Mouse (Mus musculus): ENCODE results near the gene Hist1h4h. TPM values are rescaled to one million over a fixed set of nuclear protein-coding genes. Genes with fewer than 3 reads are reported as not detected.
A peak's percentile ranks its signal among the peaks of the same experiment; 100 is the strongest.
"Not testable (repeated sequence)": the region's sequence is repeated elsewhere in the genome, so short reads cannot be mapped to it uniquely, and the experiment has no call there.

The Hist1h4h gene
- total and polyA plus RNA-seq, 2 experiments from 2014 or later = 4.1 to 1,275 TPM

- no peak for TF ChIP-seq CTCF (IDR thresholded peaks at IDR 0.05; ENCODE audit: low read depth)
- peak overlapping the region; percentile 82 for H3K27ac ChIP-seq (ENCODE audit: low read depth, low read length)
- H3K27me3 ChIP-seq (ENCODE audit: insufficient read depth, low read length) = no peaks in the 10 kb centered on the region
- WGBS = under 1% methylated on average over 18 of the region's 18 CpGs
- DNase-seq (peak; percentile 92), ATAC-seq (peak; percentile 75)
- H3K4me1 ChIP-seq (ENCODE audit: insufficient read depth) = 0 out of 2 replicates have a peak, but pooled peaks cover 1% of the 10 kb centered on the region
- H3K9me3 ChIP-seq (ENCODE audit: low read length) = no peaks in the 10 kb centered on the region
- peak overlapping the region; percentile 99 for H3K4me2 ChIP-seq (ENCODE audit: low read depth)
- peak overlapping the region; percentile 56 for H3K9ac ChIP-seq
- no peaks in the 10 kb centered on the region for H3K36me3 ChIP-seq (ENCODE audit: insufficient read depth)
- peak overlapping the region; percentile 51 for H3K4me3 ChIP-seq (ENCODE audit: low read depth, low read length)
Observed at GRCm38 (mm10) chr13:23555839-23556416, 25.1 kb downstream of the Hist1h4h start.

- Histone ChIP-seq H3K4me1 (ENCODE audit: insufficient read depth) (no peaks in the 10 kb centered on the region), H3K27me3 (ENCODE audit: insufficient read depth, low read length) (no peaks in the 10 kb centered on the region), H3K27ac (ENCODE audit: low read depth, low read length) (no peak overlapping the region), H3K4me3 (ENCODE audit: low read depth, low read length) (no peak overlapping the region), H3K36me3 (ENCODE audit: insufficient read depth) (no peaks in the 10 kb centered on the region), H3K9ac (no peak overlapping the region), H3K4me2 (ENCODE audit: low read depth) (no peak overlapping the region), H3K9me3 (ENCODE audit: low read length) (no peaks in the 10 kb centered on the region)
- ATAC-seq (no peak), DNase-seq (no peak)
- no peak for TF ChIP-seq CTCF (IDR thresholded peaks at IDR 0.05; ENCODE audit: low read depth)
- WGBS = 74% methylated on average over 3 of the region's 3 CpGs
Observed at GRCm38 (mm10) chr13:23556906-23557305, 26.1 kb downstream of the Hist1h4h start.

- not testable (repeated sequence) for H3K4me3 ChIP-seq (ENCODE audit: low read depth, low read length); H3K4me2 ChIP-seq (ENCODE audit: low read depth); DNase-seq; H3K9me3 ChIP-seq (ENCODE audit: low read length); H3K36me3 ChIP-seq (ENCODE audit: insufficient read depth); H3K9ac ChIP-seq; H3K27ac ChIP-seq (ENCODE audit: low read depth, low read length); ATAC-seq; H3K27me3 ChIP-seq (ENCODE audit: insufficient read depth, low read length); H3K4me1 ChIP-seq (ENCODE audit: insufficient read depth)
- 21% methylated on average over 2 of the region's 2 CpGs for WGBS
Observed at GRCm38 (mm10) chr13:23560699-23561098, 29.8 kb downstream of the Hist1h4h start.

GRCm38 (mm10) chr13:23561531-23561882 lies 30.7 kb downstream of the Hist1h4h start:
- DNase-seq; H3K9me3 ChIP-seq (ENCODE audit: low read length); H3K27me3 ChIP-seq (ENCODE audit: insufficient read depth, low read length); H3K4me1 ChIP-seq (ENCODE audit: insufficient read depth); H3K36me3 ChIP-seq (ENCODE audit: insufficient read depth); H3K27ac ChIP-seq (ENCODE audit: low read depth, low read length); ATAC-seq: not testable (repeated sequence)
- H3K4me3 ChIP-seq (ENCODE audit: low read depth, low read length) = peak overlapping the region; percentile 37; the same call in 1 of the 2 replicates
- WGBS = 0% methylated on average over 2 of the region's 5 CpGs
- H3K9ac ChIP-seq = peak overlapping the region; percentile 74
- peak overlapping the region; percentile 46 for H3K4me2 ChIP-seq (ENCODE audit: low read depth)

- H3K9me3 ChIP-seq (ENCODE audit: low read length); H3K27me3 ChIP-seq (ENCODE audit: insufficient read depth, low read length); H3K36me3 ChIP-seq (ENCODE audit: insufficient read depth); H3K4me1 ChIP-seq (ENCODE audit: insufficient read depth): not testable (repeated sequence)
- DNase-seq (peak; percentile 99), ATAC-seq (peak; percentile 95)
- H3K4me2 ChIP-seq (ENCODE audit: low read depth) = peak within 1 kb of the TSS; percentile 66
- WGBS = 2% methylated on average over 47 of the region's 67 CpGs
- peak within 1 kb of the TSS; percentile 94 for H3K27ac ChIP-seq (ENCODE audit: low read depth, low read length)
- peak within 1 kb of the TSS; percentile 37 for H3K4me3 ChIP-seq (ENCODE audit: low read depth, low read length)
- peak within 1 kb of the TSS; percentile 74 for H3K9ac ChIP-seq
Observed at GRCm38 (mm10) chr13:23561883-23562659, 31.2 kb downstream of the Hist1h4h start, which contains the start of gene Hist1h3e. Gene Hist1h3e (minus strand): TSS chr13:23562369.

GRCm38 (mm10) chr13:23562699-23563462 lies 32.0 kb downstream of the Hist1h4h start:
- TF ChIP-seq CTCF (IDR thresholded peaks at IDR 0.05; ENCODE audit: low read depth) = peak; percentile 67
- no peaks in the 10 kb centered on the region for H3K4me1 ChIP-seq (ENCODE audit: insufficient read depth)
- peak overlapping the region; percentile 74 for H3K9ac ChIP-seq
- H3K4me3 ChIP-seq (ENCODE audit: low read depth, low read length) = peak overlapping the region; percentile 37
- no peaks in the 10 kb centered on the region for H3K36me3 ChIP-seq (ENCODE audit: insufficient read depth)
- H3K27ac ChIP-seq (ENCODE audit: low read depth, low read length) = peak overlapping the region; percentile 94
- ATAC-seq (peak; percentile 38), DNase-seq (peak; percentile 89)
- peak overlapping the region; percentile 66 for H3K4me2 ChIP-seq (ENCODE audit: low read depth)
- H3K9me3 ChIP-seq (ENCODE audit: low read length) = no peaks in the 10 kb centered on the region
- WGBS = 2% methylated on average over 18 of the region's 18 CpGs
- H3K27me3 ChIP-seq (ENCODE audit: insufficient read depth, low read length) = no peaks in the 10 kb centered on the region

- no peaks in the 10 kb centered on the region for H3K9me3 ChIP-seq (ENCODE audit: low read length)
- DNase-seq (no peak), ATAC-seq (no peak)
- no peaks in the 10 kb centered on the region for H3K36me3 ChIP-seq (ENCODE audit: insufficient read depth)
- no peaks in the 10 kb centered on the region for H3K27me3 ChIP-seq (ENCODE audit: insufficient read depth, low read length)
- H3K9ac ChIP-seq = no peak overlapping the region
- no peak overlapping the region for H3K27ac ChIP-seq (ENCODE audit: low read depth, low read length)
- 88% methylated on average over 2 of the region's 2 CpGs for WGBS
- no peak overlapping the region for H3K4me3 ChIP-seq (ENCODE audit: low read depth, low read length)
- H3K4me2 ChIP-seq (ENCODE audit: low read depth) = no peak overlapping the region
- no peak for TF ChIP-seq CTCF (IDR thresholded peaks at IDR 0.05; ENCODE audit: low read depth)
- no peaks in the 10 kb centered on the region for H3K4me1 ChIP-seq (ENCODE audit: insufficient read depth)
Observed at GRCm38 (mm10) chr13:23564482-23564881, 33.6 kb downstream of the Hist1h4h start.

GRCm38 (mm10) chr13:23570261-23571021 lies 39.6 kb downstream of the Hist1h4h start:
- H3K9me3 ChIP-seq (ENCODE audit: low read length); H3K27me3 ChIP-seq (ENCODE audit: insufficient read depth, low read length); H3K36me3 ChIP-seq (ENCODE audit: insufficient read depth): not testable (repeated sequence)
- peak; percentile 56 for DNase-seq
- peak overlapping the region; percentile 36 for H3K4me3 ChIP-seq (ENCODE audit: low read depth, low read length)
- peak overlapping the region; percentile 60 for H3K9ac ChIP-seq
- peaks cover 20% of the 10 kb centered on the region for H3K4me1 ChIP-seq (ENCODE audit: insufficient read depth)
- peak overlapping the region; percentile 93 for H3K27ac ChIP-seq (ENCODE audit: low read depth, low read length)
- under 1% methylated on average over 19 of the region's 41 CpGs for WGBS
- ATAC-seq = peak; percentile 17
- peak overlapping the region; percentile 67 for H3K4me2 ChIP-seq (ENCODE audit: low read depth)

Measured in forebrain, postnatal 0 days (tissue).